Mouse (Mus musculus) megakaryocyte, adult 5-6 weeks (primary cell): ENCODE measurements around the gene Caskin1. TPM values are rescaled to one million over a fixed set of nuclear protein-coding genes. Genes with fewer than 3 reads are reported as not detected.

Experiments
- total RNA-seq, 2 experiments: library from RNA; stranded (forward) in 1 of 2; stranded (reverse) in 1 of 2; fragments of 153-499, 151-499 nt in 1 of 2; fragments of 221-1000, 200-1000 nt in 1 of 2; gene quantifications; 2 replicates each; pipeline versions ENCODE4 v1.2.3 to v1.2.4; 2015 to 2017

Gene Caskin1
- total RNA-seq, 2 experiments from 2014 or later: not detected

Other genes with a start within 250 kb of the Caskin1 start
- 34.1 and 35.1 TPM in 2 replicates for gene Ccnf, start 237.1 kb upstream of the Caskin1 start, total RNA-seq (2015)
- gene Ccnf, start 237.1 kb upstream of the Caskin1 start, total RNA-seq (2017): 40.4 and 49.4 TPM in 2 replicates
- 0.41 and 0.58 TPM in 2 replicates for gene Abca17, start 137.5 kb upstream of the Caskin1 start, total RNA-seq (2015)
- gene Abca17, start 137.5 kb upstream of the Caskin1 start, total RNA-seq (2017): 0.28 and 0.88 TPM in 2 replicates
- gene Abca3, start 136.7 kb upstream of the Caskin1 start, total RNA-seq (2015): 40.2 and 43.6 TPM in 2 replicates
- gene Abca3, start 136.7 kb upstream of the Caskin1 start, total RNA-seq (2017): 32.2 and 33.5 TPM in 2 replicates
- 93.0 and 102 TPM in 2 replicates for gene Rnps1, start 74.0 kb upstream of the Caskin1 start, total RNA-seq (2015)
- gene Rnps1, start 74.0 kb upstream of the Caskin1 start, total RNA-seq (2017): 115 and 125 TPM in 2 replicates
- gene Eci1, start 62.0 kb upstream of the Caskin1 start, total RNA-seq (2015): 26.0 and 30.6 TPM in 2 replicates
- gene Eci1, start 62.0 kb upstream of the Caskin1 start, total RNA-seq (2017): 10.2 and 19.1 TPM in 2 replicates
- gene Dnase1l2, start 45.5 kb upstream of the Caskin1 start, total RNA-seq (2015): 2.6 and 4.7 TPM in 2 replicates
- 1.4 and 1.7 TPM in 2 replicates for gene Dnase1l2, start 45.5 kb upstream of the Caskin1 start, total RNA-seq (2017)
- 20.7 and 27.5 TPM in 2 replicates for gene E4f1, start 18.3 kb upstream of the Caskin1 start, total RNA-seq (2015)
- 14.2 and 14.5 TPM in 2 replicates for gene E4f1, start 18.3 kb upstream of the Caskin1 start, total RNA-seq (2017)
- 20.7 and 25.5 TPM in 2 replicates for gene Pgp, start 18.2 kb upstream of the Caskin1 start, total RNA-seq (2015)
- 14.5 and 14.6 TPM in 2 replicates for gene Pgp, start 18.2 kb upstream of the Caskin1 start, total RNA-seq (2017)
- 0.75 TPM in 1 of 2 replicates, not detected in the other for gene Bricd5, start 14.7 kb upstream of the Caskin1 start, total RNA-seq (2015)
- 0.26 TPM in 1 of 2 replicates, not detected in the other for gene Bricd5, start 14.7 kb upstream of the Caskin1 start, total RNA-seq (2017)
- 12.5 and 14.6 TPM in 2 replicates for gene Mlst8, start 9.5 kb upstream of the Caskin1 start, total RNA-seq (2015)
- 42.3 and 43.2 TPM in 2 replicates for gene Mlst8, start 9.5 kb upstream of the Caskin1 start, total RNA-seq (2017)
- gene Traf7, start 39.3 kb downstream of the Caskin1 start, total RNA-seq (2015): 46.4 and 48.1 TPM in 2 replicates
- gene Traf7, start 39.3 kb downstream of the Caskin1 start, total RNA-seq (2017): 81.3 and 82.8 TPM in 2 replicates
- gene Rab26, start 45.6 kb downstream of the Caskin1 start, total RNA-seq (2015): 0.42 and 0.57 TPM in 2 replicates
- 0.95 and 1.1 TPM in 2 replicates for gene Rab26, start 45.6 kb downstream of the Caskin1 start, total RNA-seq (2017)
- gene Pkd1, start 61.2 kb downstream of the Caskin1 start, total RNA-seq (2015): 7.8 and 10.8 TPM in 2 replicates
- 13.1 and 19.9 TPM in 2 replicates for gene Pkd1, start 61.2 kb downstream of the Caskin1 start, total RNA-seq (2017)
- 60.9 and 78.2 TPM in 2 replicates for gene Tsc2, start 144.0 kb downstream of the Caskin1 start, total RNA-seq (2015)
- gene Tsc2, start 144.0 kb downstream of the Caskin1 start, total RNA-seq (2017): 25.5 and 32.4 TPM in 2 replicates
- 0.50 and 2.1 TPM in 2 replicates for gene Nthl1, start 144.1 kb downstream of the Caskin1 start, total RNA-seq (2015)
- gene Nthl1, start 144.1 kb downstream of the Caskin1 start, total RNA-seq (2017): 3.4 and 4.7 TPM in 2 replicates
- gene Slc9a3r2, start 161.7 kb downstream of the Caskin1 start, total RNA-seq (2015): 0.30 and 1.4 TPM in 2 replicates
- gene Slc9a3r2, start 161.7 kb downstream of the Caskin1 start, total RNA-seq (2017): 1.1 and 1.5 TPM in 2 replicates
- not detected in 2 replicates for gene Npw, start 169.9 kb downstream of the Caskin1 start, total RNA-seq (2015)
- gene Npw, start 169.9 kb downstream of the Caskin1 start, total RNA-seq (2017): not detected in 2 replicates
- 18.1 and 19.2 TPM in 2 replicates for gene Zfp598, start 181.1 kb downstream of the Caskin1 start, total RNA-seq (2015)
- gene Zfp598, start 181.1 kb downstream of the Caskin1 start, total RNA-seq (2017): 12.7 and 17.8 TPM in 2 replicates
- gene Syngr3, start 201.4 kb downstream of the Caskin1 start, total RNA-seq (2015): not detected in 2 replicates
- not detected in 2 replicates for gene Syngr3, start 201.4 kb downstream of the Caskin1 start, total RNA-seq (2017)
- 18.1 and 21.8 TPM in 2 replicates for gene Gfer, start 207.6 kb downstream of the Caskin1 start, total RNA-seq (2015)
- 31.6 and 36.2 TPM in 2 replicates for gene Gfer, start 207.6 kb downstream of the Caskin1 start, total RNA-seq (2017)
- gene Noxo1, start 207.6 kb downstream of the Caskin1 start, total RNA-seq (2015): 1.5 and 1.7 TPM in 2 replicates
- 0.62 and 1.9 TPM in 2 replicates for gene Noxo1, start 207.6 kb downstream of the Caskin1 start, total RNA-seq (2017)
- 9.1 and 10.3 TPM in 2 replicates for gene Tbl3, start 219.1 kb downstream of the Caskin1 start, total RNA-seq (2015)
- gene Tbl3, start 219.1 kb downstream of the Caskin1 start, total RNA-seq (2017): 15.6 and 21.3 TPM in 2 replicates
- not detected in 2 replicates for gene Rnf151, start 229.5 kb downstream of the Caskin1 start, total RNA-seq (2015)
- gene Rnf151, start 229.5 kb downstream of the Caskin1 start, total RNA-seq (2017): not detected in 2 replicates
- gene Rps2, start 229.5 kb downstream of the Caskin1 start, total RNA-seq (2015): 2,172 and 2,303 TPM in 2 replicates
- 591 and 664 TPM in 2 replicates for gene Rps2, start 229.5 kb downstream of the Caskin1 start, total RNA-seq (2017)
- gene Ndufb10, start 235.9 kb downstream of the Caskin1 start, total RNA-seq (2015): 186 and 217 TPM in 2 replicates
- 251 and 266 TPM in 2 replicates for gene Ndufb10, start 235.9 kb downstream of the Caskin1 start, total RNA-seq (2017)
- gene Rpl3l, start 239.2 kb downstream of the Caskin1 start, total RNA-seq (2015): 0.45 and 0.52 TPM in 2 replicates
- 0.15 and 1.5 TPM in 2 replicates for gene Rpl3l, start 239.2 kb downstream of the Caskin1 start, total RNA-seq (2017)
- gene Msrb1, start 248.0 kb downstream of the Caskin1 start, total RNA-seq (2015): 1,003 and 1,039 TPM in 2 replicates
- 540 and 544 TPM in 2 replicates for gene Msrb1, start 248.0 kb downstream of the Caskin1 start, total RNA-seq (2017)